Mouse (Mus musculus) ES-E14 (cell line): ENCODE measurements around the gene Gm5447.

Experiments
- CHD2 ChIP-seq: IDR thresholded peaks from 2 replicates; pipeline ENCODE4 v1.6.1; 2014; ENCODE audit warnings: mild to moderate bottlenecking, low read depth, low read length, inconsistent platforms
- HCFC1 ChIP-seq: IDR thresholded peaks from 2 replicates; pipeline ENCODE4 v1.6.1; 2012; ENCODE audit warnings: low read length, inconsistent platforms, borderline replicate concordance; ENCODE audit not compliant: insufficient read depth
- MAFK ChIP-seq: IDR thresholded peaks from 2 replicates; pipeline ENCODE4 v1.6.1; 2014; ENCODE audit warnings: mild to moderate bottlenecking, low read depth, low read length, inconsistent platforms; ENCODE audit not compliant: insufficient read depth
- ZC3H11A ChIP-seq: IDR thresholded peaks from 2 replicates; pipeline ENCODE4 v1.6.1; 2012; ENCODE audit warnings: low read depth, mild to moderate bottlenecking, inconsistent platforms, low read length, borderline replicate concordance
- ZNF384 ChIP-seq: IDR thresholded peaks from 2 replicates; pipeline ENCODE4 v1.6.1; 2012; ENCODE audit warnings: low read depth, low read length, inconsistent platforms

GRCm38 (mm10) chr13:30999799-31000198 is 25.8 kb downstream of the Gm5447 start:
- TF ChIP-seq ZC3H11A (no peak), HCFC1 (no peak), CHD2 (no peak), ZNF384 (no peak), MAFK (no peak)
